Mouse (Mus musculus) spleen, adult 2 months (tissue): ENCODE data around the gene Grk2. TPM values are rescaled to one million over a fixed set of nuclear protein-coding genes. Genes with fewer than 3 reads are reported as not detected.

Source experiments
- DNase-seq, 2 experiments: peaks; one replicate each; pipeline versions ENCODE4 v3.0.0 to v3.0.0-alpha.2; 2012 to 2021; ENCODE audit warnings: low spot score in 2 of 2, low read depth in 1 of 2
- H3K27ac ChIP-seq: fragments of 200-500 bp; 2 replicates; pipeline ENCODE4 v1.5.1; 2012; ENCODE audit warnings: low read length, inconsistent platforms; ENCODE audit not compliant: insufficient read depth
- H3K27me3 ChIP-seq: fragments of 200-500 bp; 2 replicates; pipeline ENCODE4 v1.6.1; 2012; ENCODE audit warnings: mild to moderate bottlenecking, moderate library complexity, low read length, inconsistent platforms; ENCODE audit not compliant: control insufficient read depth, insufficient read depth
- H3K36me3 ChIP-seq: fragments of 200-500 bp; 2 replicates; pipeline ENCODE4 v1.6.1; 2012; ENCODE audit warnings: mild to moderate bottlenecking, low read length, inconsistent platforms; ENCODE audit not compliant: control insufficient read depth, insufficient read depth
- H3K4me1 ChIP-seq: fragments of 200-500 bp; 2 replicates; pipeline ENCODE4 v1.6.1; 2011; ENCODE audit warnings: inconsistent platforms; ENCODE audit not compliant: control insufficient read depth, insufficient read depth, insufficient read length
- H3K4me3 ChIP-seq: fragments of 200-500 bp; 2 replicates; pipeline ENCODE4 v1.5.1; 2011; ENCODE audit warnings: mild to moderate bottlenecking, inconsistent platforms; ENCODE audit not compliant: insufficient read depth, insufficient read length; ENCODE audit errors: extremely low read depth
- CTCF ChIP-seq: fragments of 200-500 bp; IDR thresholded peaks from 2 replicates; pipeline ENCODE4 v1.5.1; 2011; ENCODE audit warnings: mild to moderate bottlenecking, inconsistent platforms; ENCODE audit not compliant: insufficient read depth, insufficient read length, insufficient replicate concordance; ENCODE audit errors: extremely low read depth
- POLR2A ChIP-seq: fragments of 200-500 bp; IDR thresholded peaks from 2 replicates; pipeline ENCODE4 v1.6.1; 2011; ENCODE audit warnings: low read depth, low read length, inconsistent platforms
- WGBS: fragments of 180-500 bp; shearing (Covaris S2); methylation state at CpG from one replicate; pipeline ENCODE4 v1.1.7; 2018; 5-methylcytosine and 5-hydroxymethylcytosine counted together
- polyA plus RNA-seq: library from polyadenylated mRNA; depleted of rRNA; stranded (reverse); fragments of >200 nt; gene quantifications from 2 replicates; pipeline ENCODE4 v1.2.3, GENCODE M21; 2012

The Grk2 gene
- polyA plus RNA-seq, 1 experiment = 301 TPM

- WGBS = 88% methylated on average over 4 of the region's 4 CpGs
- no peak for DNase-seq
- Histone ChIP-seq H3K4me3 (no peak overlapping the region), H3K4me1 (no peaks in the 10 kb centered on the region), H3K27me3 (no peaks in the 10 kb centered on the region), H3K36me3 (peaks cover 60% of the 10 kb centered on the region), H3K27ac (no peak overlapping the region)
- no peak for TF ChIP-seq CTCF
- TF ChIP-seq POLR2A = no peak
Observed at GRCm38 (mm10) chr19:4319272-4319671, 13.2 kb upstream of the Grk2 start.

GRCm38 (mm10) chr19:4317181-4317580 is 11.2 kb upstream of the Grk2 start:
- H3K27ac ChIP-seq = no peak overlapping the region
- TF ChIP-seq POLR2A (no peak), CTCF (no peak)
- no peak overlapping the region for H3K4me3 ChIP-seq
- DNase-seq = no peak
- no peaks in the 10 kb centered on the region for H3K4me1 ChIP-seq
- no peaks in the 10 kb centered on the region for H3K27me3 ChIP-seq
- WGBS = 95% methylated on average over 3 of the region's 3 CpGs
- H3K36me3 ChIP-seq = peaks cover 48% of the 10 kb centered on the region

GRCm38 (mm10) chr19:4315223-4315944 is 9.4 kb upstream of the Grk2 start:
- 86% methylated on average over 6 of the region's 6 CpGs for WGBS
- no peak for TF ChIP-seq CTCF
- TF ChIP-seq POLR2A = no peak
- Histone ChIP-seq H3K4me3 (no peak overlapping the region), H3K4me1 (no peaks in the 10 kb centered on the region), H3K27me3 (no peaks in the 10 kb centered on the region), H3K27ac (no peak overlapping the region), H3K36me3 (peaks cover 33% of the 10 kb centered on the region)
- DNase-seq = no peak

GRCm38 (mm10) chr19:4309776-4310185 is 3.8 kb upstream of the Grk2 start:
- H3K36me3 ChIP-seq = no peaks in the 10 kb centered on the region
- peaks cover 4% of the 10 kb centered on the region; the same call in 1 of the 2 replicates for H3K4me1 ChIP-seq
- no peak overlapping the region for H3K4me3 ChIP-seq
- DNase-seq = peak; percentile 63 to 71
- TF ChIP-seq POLR2A (no peak), CTCF (peak; percentile 88; the same call in 1 of the 2 replicates)
- no peaks in the 10 kb centered on the region for H3K27me3 ChIP-seq
- H3K27ac ChIP-seq = no peak overlapping the region

GRCm38 (mm10) chr19:4309302-4309701 is 3.3 kb upstream of the Grk2 start:
- TF ChIP-seq POLR2A (no peak), CTCF (no peak)

GRCm38 (mm10) chr19:4305491-4306189 is 382 bp downstream of the Grk2 start:
- Histone ChIP-seq H3K27me3 (no peaks in the 10 kb centered on the region), H3K36me3 (0 out of 2 replicates have a peak, but pooled peaks cover 1% of the 10 kb centered on the region), H3K27ac (peak overlapping the region; percentile 99), H3K4me3 (peak overlapping the region; percentile 80), H3K4me1 (peaks cover 27% of the 10 kb centered on the region; the same call in 1 of the 2 replicates)
- no peak for TF ChIP-seq POLR2A
- TF ChIP-seq CTCF = no peak
- DNase-seq = peak in 1 of 2 experiments; percentile 48
- WGBS = under 1% methylated on average over 68 of the region's 68 CpGs

More at GRCm38 (mm10) chr19:4309302-4309701, 3.3 kb upstream of the Grk2 start:
- H3K36me3 ChIP-seq = no peaks in the 10 kb centered on the region
- no peak overlapping the region for H3K4me3 ChIP-seq
- 95% methylated on average over 4 of the region's 4 CpGs for WGBS
- no peak overlapping the region for H3K27ac ChIP-seq
- peaks cover 4% of the 10 kb centered on the region; the same call in 1 of the 2 replicates for H3K4me1 ChIP-seq
- no peak for DNase-seq
- H3K27me3 ChIP-seq = no peaks in the 10 kb centered on the region

- WGBS = 1% methylated on average over 4 of the region's 4 CpGs
- Histone ChIP-seq H3K36me3 (0 out of 2 replicates have a peak, but pooled peaks cover 1% of the 10 kb centered on the region), H3K27me3 (no peaks in the 10 kb centered on the region), H3K4me3 (peak overlapping the region; percentile 80), H3K27ac (peak overlapping the region; percentile 99), H3K4me1 (peaks cover 31% of the 10 kb centered on the region; the same call in 1 of the 2 replicates)
- DNase-seq = peak in 1 of 2 experiments; percentile 68
- TF ChIP-seq POLR2A (peak; percentile 93), CTCF (no peak)
Observed at GRCm38 (mm10) chr19:4304871-4305321, 1.1 kb downstream of the Grk2 start.
